Mouse (Mus musculus): ENCODE measurements around the gene Diras2. TPM values are rescaled to one million over a fixed set of nuclear protein-coding genes. Genes with fewer than 3 reads are reported as not detected.
"Not testable (repeated sequence)": the region's sequence is repeated elsewhere in the genome, so short reads cannot be mapped to it uniquely, and the experiment has no call there.

The Diras2 gene
- polyA plus RNA-seq, 1 experiment from 2014 or later: 5.4 TPM

GRCm38 (mm10) chr13:52512356-52512755 lies 18.7 kb downstream of the Diras2 start:
- H3K27ac ChIP-seq (replicated peaks): no peak overlapping the region
- H3K4me1 ChIP-seq: no peaks in the 10 kb centered on the region
- no peak overlapping the region for H3K4me2 ChIP-seq
- ATAC-seq (ENCODE audit: low FRiP score): no peak
- WGBS: 66% methylated on average over 5 of the region's 5 CpGs
- H3K9ac ChIP-seq (replicated peaks): no peak overlapping the region
- H3K36me3 ChIP-seq: no peaks in the 10 kb centered on the region
- no peak overlapping the region for H3K4me3 ChIP-seq (replicated peaks)
- no peaks in the 10 kb centered on the region for H3K27me3 ChIP-seq (replicated peaks)
- no peaks in the 10 kb centered on the region for H3K9me3 ChIP-seq (replicated peaks)

DNA sequence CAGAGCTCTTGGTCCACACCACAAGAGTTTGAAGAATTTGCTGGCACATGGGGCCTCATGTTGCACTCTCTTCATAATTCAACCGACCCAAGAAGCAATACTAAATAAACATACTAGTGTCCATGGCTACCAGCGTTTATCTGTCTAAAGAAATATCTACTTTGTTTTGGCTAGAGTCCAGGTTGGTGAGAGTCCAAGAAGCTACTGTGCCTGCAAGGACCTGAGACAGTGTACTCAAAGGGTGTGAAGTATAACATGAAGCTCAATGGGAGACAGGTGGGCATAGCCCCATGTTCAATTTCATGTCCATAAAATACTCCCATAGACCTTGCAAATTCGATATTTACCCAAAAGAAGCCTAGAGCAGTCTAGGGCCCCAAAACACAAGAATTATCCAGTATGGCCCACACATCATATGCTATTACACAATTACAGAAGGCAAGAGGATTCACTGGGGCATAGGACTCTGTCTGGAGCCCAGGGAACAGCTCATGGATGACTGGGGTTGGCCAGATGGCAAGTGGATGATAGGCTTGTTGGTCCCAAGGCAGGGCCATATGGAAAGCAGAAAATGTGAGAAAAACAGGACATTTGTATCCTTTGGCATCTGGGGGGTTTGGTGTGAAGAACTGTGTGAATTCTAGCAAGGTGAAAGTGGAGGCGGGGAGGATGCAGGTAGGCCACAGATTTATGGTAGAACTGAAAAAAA lies 20.8 kb downstream of the Diras2 start:
- Histone ChIP-seq H3K36me3 (no peaks in the 10 kb centered on the region), H3K27me3 (replicated peaks) (no peaks in the 10 kb centered on the region), H3K4me2 (no peak overlapping the region), H3K4me1 (no peaks in the 10 kb centered on the region), H3K27ac (replicated peaks) (no peak overlapping the region), H3K9me3 (replicated peaks) (no peaks in the 10 kb centered on the region), H3K9ac (replicated peaks) (no peak overlapping the region), H3K4me3 (replicated peaks) (no peak overlapping the region)
- no peak for ATAC-seq (ENCODE audit: low FRiP score)
- 79% methylated on average over 4 of the region's 4 CpGs for WGBS

DNA sequence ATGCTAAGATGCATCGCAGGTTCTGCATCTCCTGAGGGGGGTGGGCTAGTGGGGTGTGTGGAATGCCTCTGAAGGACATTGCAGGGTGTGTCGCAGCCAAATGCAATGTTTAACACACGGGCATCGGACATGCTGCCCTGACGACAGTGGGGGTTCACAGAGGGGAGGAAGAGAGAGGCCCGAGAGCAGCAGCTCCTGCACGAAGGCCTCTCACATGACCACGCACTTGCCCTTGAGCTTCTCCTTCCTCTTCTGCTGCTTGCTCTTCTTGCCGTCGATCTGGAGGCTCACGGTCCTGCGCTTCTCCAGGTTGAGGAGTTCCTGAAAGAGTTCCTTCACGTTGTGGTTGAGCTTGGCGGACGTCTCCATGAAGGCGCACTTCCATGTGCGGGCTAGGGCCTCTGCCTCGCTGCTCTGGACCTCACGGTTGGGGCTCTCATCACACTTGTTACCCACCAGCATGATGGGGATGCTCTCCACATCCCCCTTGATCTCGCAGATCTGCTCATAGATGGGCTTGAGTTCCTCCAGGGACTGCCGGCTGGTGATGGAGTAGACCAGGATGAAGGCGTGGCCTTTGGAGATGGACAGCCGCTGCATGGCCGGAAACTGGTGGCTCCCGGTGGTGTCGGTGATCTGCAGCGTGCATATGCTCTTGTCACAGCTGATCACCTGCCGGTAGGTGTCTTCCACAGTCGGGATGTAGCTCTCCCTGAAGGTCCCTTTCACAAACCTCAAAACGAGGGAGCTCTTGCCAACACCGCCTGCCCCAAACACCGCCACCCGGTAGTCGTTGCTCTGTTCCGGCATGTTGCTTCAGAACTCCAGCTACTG lies 23.4 kb downstream of the Diras2 start:
- H3K27ac ChIP-seq (replicated peaks): no peak overlapping the region
- ATAC-seq (ENCODE audit: low FRiP score): no peak
- no peak overlapping the region for H3K9ac ChIP-seq (replicated peaks)
- H3K4me1 ChIP-seq: no peaks in the 10 kb centered on the region; the same call in 1 of the 2 replicates
- H3K27me3 ChIP-seq (replicated peaks): no peaks in the 10 kb centered on the region
- WGBS: 94% methylated on average over 35 of the region's 35 CpGs
- no peak overlapping the region for H3K4me3 ChIP-seq (replicated peaks)
- no peaks in the 10 kb centered on the region for H3K9me3 ChIP-seq (replicated peaks)
- no peaks in the 10 kb centered on the region for H3K36me3 ChIP-seq
- no peak overlapping the region for H3K4me2 ChIP-seq

GRCm38 (mm10) chr13:52506822-52507221 lies 24.3 kb downstream of the Diras2 start:
- not testable (repeated sequence) for H3K9ac ChIP-seq (replicated peaks); H3K4me3 ChIP-seq (replicated peaks); H3K27ac ChIP-seq (replicated peaks); H3K9me3 ChIP-seq (replicated peaks); H3K4me2 ChIP-seq; H3K27me3 ChIP-seq (replicated peaks); H3K4me1 ChIP-seq; ATAC-seq (ENCODE audit: low FRiP score); H3K36me3 ChIP-seq
- 79% methylated on average over 3 of the region's 3 CpGs for WGBS

DNA sequence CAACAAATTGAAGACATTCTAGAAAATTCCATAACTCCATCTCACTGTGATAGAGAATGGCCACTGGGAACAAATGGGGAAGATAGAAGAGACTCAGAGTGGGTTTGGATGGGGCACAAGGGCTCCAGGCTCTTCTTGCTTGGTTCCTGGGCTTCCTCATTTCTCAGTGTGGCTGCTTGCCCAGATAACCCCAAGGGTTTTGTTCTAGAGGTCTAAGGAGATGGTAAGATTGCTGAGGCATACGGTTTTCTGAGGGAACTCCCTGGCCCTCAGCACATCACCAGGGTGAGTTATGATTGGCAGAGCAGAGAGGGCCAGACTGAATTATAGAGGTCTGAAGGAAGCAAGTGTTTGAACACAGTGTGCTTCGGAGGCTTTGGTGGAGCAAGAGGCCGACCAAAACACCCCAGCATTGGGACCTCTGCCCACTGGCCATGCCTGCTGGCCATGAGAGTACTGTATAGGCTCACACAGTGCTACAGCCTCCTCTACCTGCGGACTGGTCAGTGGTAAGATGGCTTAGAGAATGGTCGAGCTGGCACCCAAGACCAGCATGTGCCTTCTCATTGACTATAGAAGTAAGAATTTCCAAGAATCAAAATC lies 25.3 kb downstream of the Diras2 start:
- not testable (repeated sequence) for H3K4me3 ChIP-seq (replicated peaks); H3K9ac ChIP-seq (replicated peaks); H3K27me3 ChIP-seq (replicated peaks); H3K4me1 ChIP-seq; ATAC-seq (ENCODE audit: low FRiP score); H3K4me2 ChIP-seq; H3K27ac ChIP-seq (replicated peaks); H3K9me3 ChIP-seq (replicated peaks); H3K36me3 ChIP-seq
- WGBS: 81% methylated on average over 5 of the region's 5 CpGs

DNA sequence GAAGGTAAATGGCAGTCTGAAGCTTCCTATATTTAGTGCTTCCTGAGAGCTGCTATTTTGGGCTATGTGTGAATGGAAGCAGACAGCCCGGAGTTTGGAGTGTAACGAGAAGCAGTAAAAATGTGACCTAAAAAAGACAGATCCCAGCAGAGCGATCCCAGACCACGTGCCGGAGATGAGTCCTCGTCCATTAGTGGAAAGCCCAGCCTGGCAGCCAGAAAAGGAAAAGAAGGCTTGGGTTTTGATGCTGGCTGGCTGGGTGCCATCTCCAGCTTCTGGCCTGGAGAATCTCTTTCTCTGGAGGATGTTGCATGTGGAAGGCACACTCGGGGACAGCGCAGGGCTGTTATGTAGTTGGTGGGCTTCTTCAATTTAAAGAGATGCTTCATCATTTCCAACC lies 29.4 kb downstream of the Diras2 start:
- H3K27ac ChIP-seq (replicated peaks): peak overlapping the region; percentile 42
- H3K36me3 ChIP-seq: no peaks in the 10 kb centered on the region
- no peak overlapping the region for H3K9ac ChIP-seq (replicated peaks)
- peaks cover 8% of the 10 kb centered on the region for H3K4me1 ChIP-seq
- H3K4me2 ChIP-seq: no peak overlapping the region
- no peak overlapping the region for H3K4me3 ChIP-seq (replicated peaks)
- ATAC-seq (ENCODE audit: low FRiP score): no peak
- 40% methylated on average over 8 of the region's 8 CpGs for WGBS
- H3K27me3 ChIP-seq (replicated peaks): no peaks in the 10 kb centered on the region
- no peaks in the 10 kb centered on the region for H3K9me3 ChIP-seq (replicated peaks)

DNA sequence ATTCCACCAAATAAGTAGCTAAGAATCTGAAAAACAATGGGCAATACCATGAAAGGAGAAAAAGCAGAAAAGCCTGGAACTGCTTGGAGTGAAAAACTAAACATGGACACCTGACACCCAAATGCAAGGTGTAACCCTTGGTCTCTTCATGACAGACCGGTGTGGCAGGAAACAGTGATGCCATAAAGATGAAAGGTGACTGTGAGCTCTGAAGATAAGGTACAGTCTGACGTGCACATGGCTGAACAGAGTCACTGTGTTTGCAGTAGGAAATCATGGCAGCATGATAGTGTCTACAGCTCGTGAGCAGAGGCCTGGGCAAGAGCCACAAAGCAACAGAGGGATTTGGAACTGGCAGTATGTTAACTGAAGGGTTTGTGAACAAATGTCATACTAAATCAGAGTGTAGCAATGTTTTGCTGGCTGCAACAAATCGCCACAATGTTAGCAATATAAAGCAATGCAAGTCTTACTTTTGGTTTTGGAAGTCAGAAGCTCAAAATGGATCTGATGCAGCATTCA lies 34.0 kb downstream of the Diras2 start:
- Histone ChIP-seq H3K4me2 (no peak overlapping the region), H3K27me3 (replicated peaks) (no peaks in the 10 kb centered on the region), H3K27ac (replicated peaks) (no peak overlapping the region), H3K4me1 (peaks cover 10% of the 10 kb centered on the region), H3K9ac (replicated peaks) (no peak overlapping the region), H3K36me3 (no peaks in the 10 kb centered on the region), H3K4me3 (replicated peaks) (no peak overlapping the region), H3K9me3 (replicated peaks) (no peaks in the 10 kb centered on the region)
- 79% methylated on average over 4 of the region's 4 CpGs for WGBS
- ATAC-seq (ENCODE audit: low FRiP score): no peak

DNA sequence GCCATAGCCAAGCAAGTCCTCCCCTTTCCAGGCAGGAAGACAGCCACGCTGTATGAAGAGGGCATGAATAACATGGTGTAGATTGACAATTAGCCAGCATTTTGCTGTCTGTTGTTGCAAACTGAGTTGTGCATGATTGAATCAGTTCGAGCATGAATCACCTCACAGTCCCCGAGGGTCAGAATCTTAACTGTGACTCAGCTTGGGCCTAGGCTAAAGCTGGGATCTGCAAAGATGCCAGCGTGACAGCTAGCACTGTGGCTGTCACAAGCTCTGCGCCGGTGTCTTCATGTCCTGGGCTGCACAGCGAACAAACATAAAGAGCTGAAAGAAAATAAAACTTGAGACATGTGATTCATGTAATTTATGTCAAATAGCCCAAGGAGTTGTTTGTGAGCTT lies 42.3 kb downstream of the Diras2 start:
- no peak for ATAC-seq (ENCODE audit: low FRiP score)
- Histone ChIP-seq H3K27ac (replicated peaks) (no peak overlapping the region), H3K4me2 (no peak overlapping the region), H3K27me3 (replicated peaks) (no peaks in the 10 kb centered on the region), H3K9me3 (replicated peaks) (no peaks in the 10 kb centered on the region), H3K4me1 (0 out of 2 replicates have a peak, but pooled peaks cover 2% of the 10 kb centered on the region), H3K4me3 (replicated peaks) (no peak overlapping the region), H3K36me3 (no peaks in the 10 kb centered on the region), H3K9ac (replicated peaks) (no peak overlapping the region)
- 86% methylated on average over 7 of the region's 7 CpGs for WGBS

DNA sequence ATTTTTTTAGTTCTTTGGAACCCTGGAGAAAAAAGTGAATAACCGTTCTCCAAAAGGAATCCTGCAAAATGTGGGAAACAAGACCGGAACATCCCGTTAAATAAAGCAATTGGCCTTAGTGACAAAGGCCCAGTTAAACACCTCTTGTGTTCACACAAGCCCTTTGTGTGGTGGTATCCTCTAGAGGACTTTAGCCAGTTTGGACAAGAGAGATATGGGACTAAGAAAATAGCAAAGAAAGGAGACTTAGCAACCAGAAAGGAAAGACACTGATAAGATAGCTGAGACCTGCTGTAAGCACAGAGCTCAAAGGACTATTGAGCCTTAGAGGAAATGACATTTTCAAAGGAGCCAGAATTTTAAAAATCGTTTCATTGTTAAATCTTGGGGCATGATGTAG lies 47.0 kb downstream of the Diras2 start:
- no peak overlapping the region for H3K9ac ChIP-seq (replicated peaks)
- WGBS: 87% methylated on average over 4 of the region's 4 CpGs
- no peak for ATAC-seq (ENCODE audit: low FRiP score)
- no peaks in the 10 kb centered on the region for H3K36me3 ChIP-seq
- no peaks in the 10 kb centered on the region for H3K4me1 ChIP-seq
- H3K4me2 ChIP-seq: no peak overlapping the region
- H3K27me3 ChIP-seq (replicated peaks): no peaks in the 10 kb centered on the region
- no peak overlapping the region for H3K27ac ChIP-seq (replicated peaks)
- no peak overlapping the region for H3K4me3 ChIP-seq (replicated peaks)
- H3K9me3 ChIP-seq (replicated peaks): no peaks in the 10 kb centered on the region

DNA sequence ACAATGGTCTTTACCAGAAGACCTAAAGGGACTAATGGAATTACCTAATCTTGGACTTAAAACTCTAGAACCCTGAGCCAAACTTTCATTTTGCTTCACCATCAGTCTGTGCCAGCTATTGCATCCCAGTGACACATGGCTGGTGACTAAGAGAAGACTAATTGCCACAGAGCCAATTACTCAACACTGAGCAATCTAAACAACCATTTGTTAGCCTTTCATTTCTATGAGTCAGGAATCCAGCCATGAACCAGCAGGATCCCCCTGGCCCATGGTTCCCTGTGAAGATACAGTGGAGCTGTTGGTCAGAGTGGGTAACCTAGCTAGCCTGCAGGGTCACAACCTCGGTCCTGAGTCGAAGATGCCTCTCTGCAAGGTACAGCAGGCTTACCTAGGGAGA lies 49.3 kb downstream of the Diras2 start:
- H3K27me3 ChIP-seq (replicated peaks): no peaks in the 10 kb centered on the region
- no peak for ATAC-seq (ENCODE audit: low FRiP score)
- H3K9me3 ChIP-seq (replicated peaks): no peaks in the 10 kb centered on the region
- no peaks in the 10 kb centered on the region for H3K4me1 ChIP-seq
- no peaks in the 10 kb centered on the region for H3K36me3 ChIP-seq
- no peak overlapping the region for H3K4me2 ChIP-seq
- H3K9ac ChIP-seq (replicated peaks): no peak overlapping the region
- WGBS: 91% methylated on average over 2 of the region's 2 CpGs
- no peak overlapping the region for H3K27ac ChIP-seq (replicated peaks)
- H3K4me3 ChIP-seq (replicated peaks): no peak overlapping the region

DNA sequence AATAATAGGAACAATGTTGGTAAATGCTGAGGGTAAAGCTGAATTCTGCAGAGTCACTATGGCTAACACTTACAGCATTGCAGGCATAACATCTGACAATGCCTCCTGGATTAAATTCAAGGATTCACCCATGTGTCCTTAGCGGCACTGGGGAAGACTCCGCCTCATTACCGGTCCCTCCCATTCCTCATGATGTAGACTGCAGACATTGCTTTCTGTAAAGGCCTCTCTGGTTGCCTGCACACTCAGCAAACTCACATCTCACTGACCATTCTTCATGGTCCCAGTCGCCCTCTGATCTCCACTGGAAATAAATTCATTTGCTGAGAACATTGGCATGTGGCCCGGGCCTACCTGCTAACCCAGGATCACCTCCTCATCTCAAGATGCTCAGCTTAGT lies 51.9 kb downstream of the Diras2 start:
- H3K4me1 ChIP-seq: no peaks in the 10 kb centered on the region
- H3K27ac ChIP-seq (replicated peaks): no peak overlapping the region
- no peak overlapping the region for H3K4me3 ChIP-seq (replicated peaks)
- no peak overlapping the region for H3K4me2 ChIP-seq
- H3K9ac ChIP-seq (replicated peaks): no peak overlapping the region
- H3K9me3 ChIP-seq (replicated peaks): no peaks in the 10 kb centered on the region
- no peaks in the 10 kb centered on the region for H3K36me3 ChIP-seq
- 96% methylated on average over 5 of the region's 5 CpGs for WGBS
- H3K27me3 ChIP-seq (replicated peaks): no peaks in the 10 kb centered on the region
- ATAC-seq (ENCODE audit: low FRiP score): no peak

Data from neural tube, embryonic 15.5 days (tissue).